Mouse (Mus musculus): Measurements from ENCODE around the gene Fkbp11. TPM values are rescaled to one million over a fixed set of nuclear protein-coding genes. Genes with fewer than 3 reads are reported as not detected.
"Not testable (repeated sequence)": the region's sequence is repeated elsewhere in the genome, so short reads cannot be mapped to it uniquely, and the experiment has no call there.

Gene Fkbp11
- polyA plus RNA-seq, 2 experiments = 70.1 to 123 TPM

DNA sequence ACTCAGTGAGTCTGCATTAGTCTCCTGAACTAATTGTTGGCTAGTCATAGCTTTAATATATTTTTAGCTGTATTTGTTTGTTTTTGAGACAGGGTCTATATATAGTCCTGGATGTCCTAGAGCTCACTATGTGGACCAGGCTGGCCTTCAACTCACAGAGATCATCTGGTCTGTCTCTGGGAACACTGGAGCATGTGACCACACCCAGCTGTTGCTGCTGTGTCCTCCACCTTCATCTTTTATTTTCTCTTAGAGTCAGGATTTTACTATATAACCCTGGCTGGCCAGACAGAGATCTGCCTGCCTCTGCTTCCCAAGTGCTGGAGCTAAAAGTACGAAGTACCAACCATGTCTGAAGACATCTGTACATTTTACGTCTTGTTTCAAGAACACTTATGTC, 21.1 kb upstream of the Fkbp11 start:
- TF ChIP-seq CTCF (IDR thresholded peaks at IDR 0.05; ENCODE audit: low read depth) (no peak), EP300 (IDR thresholded peaks at IDR 0.05; ENCODE audit: low read depth) (no peak)
- WGBS (ENCODE audit: insufficient replicate concordance) = 80% methylated on average over 2 of the region's 2 CpGs
- H3K27ac ChIP-seq = no peak overlapping the region
- peaks cover 0 to 9% of the 10 kb centered on the region in 2 experiments; a peak in 2 of 4 replicates for H3K4me1 ChIP-seq (replicated peaks; ENCODE audit: control insufficient read depth in 2 of 2, insufficient read depth in 2 of 2, low read length in 1 of 2)
- H3K27me3 ChIP-seq (ENCODE audit: control insufficient read depth, insufficient read depth, low read length) = no peaks in the 10 kb centered on the region
- ATAC-seq (ENCODE audit: insufficient read depth) = no peak
- DNase-seq (ENCODE audit: low read depth in 3 of 3, low spot score in 3 of 3) = no peak
- H3K9me3 ChIP-seq (ENCODE audit: control insufficient read depth, low read length) = no peaks in the 10 kb centered on the region
- H3K4me3 ChIP-seq (ENCODE audit: insufficient read depth in 1 of 2, low read depth in 2 of 2, low read length in 2 of 2) = no peak overlapping the region
- no peak overlapping the region for H3K9ac ChIP-seq (replicated peaks)
- no peak overlapping the region for H3K4me2 ChIP-seq (ENCODE audit: low read depth)
- no peaks in the 10 kb centered on the region for H3K36me3 ChIP-seq (replicated peaks; ENCODE audit: control insufficient read depth, insufficient read depth, low read depth)

- Histone ChIP-seq H3K27me3 (ENCODE audit: control insufficient read depth, insufficient read depth, low read length) (no peaks in the 10 kb centered on the region), H3K4me2 (ENCODE audit: low read depth) (no peak overlapping the region), H3K9ac (replicated peaks) (no peak overlapping the region), H3K9me3 (ENCODE audit: control insufficient read depth, low read length) (no peaks in the 10 kb centered on the region), H3K4me1 (replicated peaks; ENCODE audit: control insufficient read depth in 2 of 2, insufficient read depth in 2 of 2, low read length in 1 of 2) (peaks cover 0 to 2% of the 10 kb centered on the region in 2 experiments; a peak in 1 of 4 replicates), H3K36me3 (replicated peaks; ENCODE audit: control insufficient read depth, insufficient read depth, low read depth) (no peaks in the 10 kb centered on the region), H3K27ac (no peak overlapping the region), H3K4me3 (ENCODE audit: insufficient read depth in 1 of 2, low read depth in 2 of 2, low read length in 2 of 2) (no peak overlapping the region)
- TF ChIP-seq EP300 (IDR thresholded peaks at IDR 0.05; ENCODE audit: low read depth) = no peak
- no peak for TF ChIP-seq CTCF (IDR thresholded peaks at IDR 0.05; ENCODE audit: low read depth)
- DNase-seq (ENCODE audit: low read depth in 3 of 3, low spot score in 3 of 3) (no peak), ATAC-seq (ENCODE audit: insufficient read depth) (no peak)
- WGBS (ENCODE audit: insufficient replicate concordance) = 64% methylated on average over 6 of the region's 6 CpGs
Observed at GRCm38 (mm10) chr15:98747296-98747695, 19.3 kb upstream of the Fkbp11 start.

- WGBS (ENCODE audit: insufficient replicate concordance) = 65% methylated on average over 10 of the region's 10 CpGs
- TF ChIP-seq EP300 (IDR thresholded peaks at IDR 0.05; ENCODE audit: low read depth) (no peak), CTCF (IDR thresholded peaks at IDR 0.05; ENCODE audit: low read depth) (no peak)
- Histone ChIP-seq H3K9ac (replicated peaks) (no peak overlapping the region), H3K27me3 (ENCODE audit: control insufficient read depth, insufficient read depth, low read length) (no peaks in the 10 kb centered on the region), H3K4me2 (ENCODE audit: low read depth) (no peak overlapping the region), H3K4me1 (replicated peaks; ENCODE audit: control insufficient read depth in 2 of 2, insufficient read depth in 2 of 2, low read length in 1 of 2) (peaks cover 0 to 2% of the 10 kb centered on the region in 2 experiments; a peak in 1 of 4 replicates), H3K9me3 (ENCODE audit: control insufficient read depth, low read length) (no peaks in the 10 kb centered on the region), H3K36me3 (replicated peaks; ENCODE audit: control insufficient read depth, insufficient read depth, low read depth) (no peaks in the 10 kb centered on the region), H3K4me3 (ENCODE audit: insufficient read depth in 1 of 2, low read depth in 2 of 2, low read length in 2 of 2) (no peak overlapping the region), H3K27ac (no peak overlapping the region)
- no peak for DNase-seq (ENCODE audit: low read depth in 3 of 3, low spot score in 3 of 3)
- ATAC-seq (ENCODE audit: insufficient read depth) = no peak
Observed at GRCm38 (mm10) chr15:98746344-98746965, 18.5 kb upstream of the Fkbp11 start.

- not testable (repeated sequence) for H3K4me3 ChIP-seq (ENCODE audit: insufficient read depth in 1 of 2, low read depth in 2 of 2, low read length in 2 of 2); H3K4me1 ChIP-seq (replicated peaks; ENCODE audit: control insufficient read depth in 2 of 2, insufficient read depth in 2 of 2, low read length in 1 of 2); DNase-seq (ENCODE audit: low read depth in 3 of 3, low spot score in 3 of 3)
Observed at GRCm38 (mm10) chr15:98743863-98744262, 15.9 kb upstream of the Fkbp11 start.

DNA sequence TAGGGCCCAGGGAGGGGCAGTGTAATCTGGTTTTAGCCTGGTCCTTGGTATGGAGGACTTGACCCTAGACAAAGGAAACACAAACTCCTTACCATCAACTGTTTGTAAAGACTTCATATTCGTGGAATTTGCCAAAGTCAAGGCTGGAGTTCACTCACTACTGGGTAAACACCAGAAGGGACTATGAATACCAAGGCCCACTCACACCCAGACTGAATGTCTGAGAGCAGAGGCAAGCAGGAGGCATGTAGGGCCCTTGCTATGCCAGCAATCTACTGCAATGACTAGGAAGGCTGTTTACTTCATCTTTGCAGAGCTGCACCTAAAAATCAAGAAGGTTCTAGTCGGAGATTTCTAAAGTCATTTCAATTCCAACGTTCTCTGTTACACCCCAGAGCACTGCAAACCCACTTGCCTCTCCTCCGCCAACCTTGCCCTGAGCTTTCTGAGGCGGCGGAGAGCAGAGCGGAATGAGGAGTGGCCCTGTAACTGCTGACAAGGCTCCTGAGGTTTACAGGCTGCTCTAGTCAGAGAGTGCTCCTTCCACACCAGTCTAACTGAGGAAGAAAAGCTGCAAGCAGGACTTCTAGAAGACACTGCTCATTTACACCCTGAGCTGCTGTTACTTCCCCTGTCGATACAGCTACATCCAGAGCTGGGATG, 14.9 kb upstream of the Fkbp11 start:
- Histone ChIP-seq H3K4me1 (replicated peaks; ENCODE audit: control insufficient read depth in 2 of 2, insufficient read depth in 2 of 2, low read length in 1 of 2) (no peaks in the 10 kb centered on the region; a peak in 1 of 4 replicates), H3K9me3 (ENCODE audit: control insufficient read depth, low read length) (no peaks in the 10 kb centered on the region), H3K27me3 (ENCODE audit: control insufficient read depth, insufficient read depth, low read length) (no peaks in the 10 kb centered on the region), H3K36me3 (replicated peaks; ENCODE audit: control insufficient read depth, insufficient read depth, low read depth) (no peaks in the 10 kb centered on the region), H3K27ac (no peak overlapping the region), H3K9ac (replicated peaks) (no peak overlapping the region), H3K4me2 (ENCODE audit: low read depth) (no peak overlapping the region), H3K4me3 (ENCODE audit: insufficient read depth in 1 of 2, low read depth in 2 of 2, low read length in 2 of 2) (no peak overlapping the region)
- DNase-seq (ENCODE audit: low read depth in 3 of 3, low spot score in 3 of 3) = no peak
- TF ChIP-seq EP300 (IDR thresholded peaks at IDR 0.05; ENCODE audit: low read depth) (no peak), CTCF (IDR thresholded peaks at IDR 0.05; ENCODE audit: low read depth) (no peak)
- no peak for ATAC-seq (ENCODE audit: insufficient read depth)
- 68% methylated on average over 8 of the region's 8 CpGs for WGBS (ENCODE audit: insufficient replicate concordance)

More at GRCm38 (mm10) chr15:98743863-98744262, 15.9 kb upstream of the Fkbp11 start:
- H3K36me3 ChIP-seq (replicated peaks; ENCODE audit: control insufficient read depth, insufficient read depth, low read depth); ATAC-seq (ENCODE audit: insufficient read depth); H3K4me2 ChIP-seq (ENCODE audit: low read depth); H3K9ac ChIP-seq (replicated peaks); H3K9me3 ChIP-seq (ENCODE audit: control insufficient read depth, low read length); H3K27me3 ChIP-seq (ENCODE audit: control insufficient read depth, insufficient read depth, low read length); H3K27ac ChIP-seq: not testable (repeated sequence)
- WGBS (ENCODE audit: insufficient replicate concordance) = 74% methylated on average over 3 of the region's 3 CpGs
